Mouse (Mus musculus) liver, adult 2 months (tissue): ENCODE measurements around the gene Fam76b. TPM values are rescaled to one million over a fixed set of nuclear protein-coding genes. Genes with fewer than 3 reads are reported as not detected.

ENCODE experiments used
- DNase-seq: peaks from one replicate; pipeline ENCODE4 v3.0.0-alpha.2; 2011; ENCODE audit warnings: low read depth, low spot score; ENCODE audit errors: extremely low read depth
- H3K27ac ChIP-seq: fragments of 200-500 bp; replicated peaks from 2 replicates; pipeline ENCODE4 v1.5.1; 2012; ENCODE audit warnings: low read depth, mild to moderate bottlenecking, control low read depth, inconsistent platforms, low read length; ENCODE audit not compliant: insufficient read depth
- H3K27me3 ChIP-seq: fragments of 200-500 bp; 2 replicates; pipeline ENCODE4 v1.6.1; 2012; ENCODE audit warnings: mild to moderate bottlenecking, moderate library complexity, low read length, inconsistent platforms; ENCODE audit not compliant: control insufficient read depth, insufficient read depth
- H3K36me3 ChIP-seq: fragments of 200-500 bp; 2 replicates; pipeline ENCODE4 v1.6.1; 2012; ENCODE audit warnings: low read length, inconsistent platforms; ENCODE audit not compliant: control insufficient read depth, insufficient read depth
- H3K4me1 ChIP-seq: fragments of 200-500 bp; 2 replicates; pipeline ENCODE4 v1.6.1; 2011; ENCODE audit warnings: low read length; ENCODE audit not compliant: control insufficient read depth, insufficient read depth
- H3K4me3 ChIP-seq: fragments of 200-500 bp; 2 replicates; pipeline ENCODE4 v1.5.1; 2011; ENCODE audit warnings: low read depth, mild to moderate bottlenecking, control low read depth, low read length, moderate library complexity; ENCODE audit not compliant: insufficient read depth
- H3K79me2 ChIP-seq: fragments of 200-500 bp; 2 replicates; pipeline ENCODE4 v1.6.1; 2012; ENCODE audit warnings: inconsistent platforms, mild to moderate bottlenecking, low read length, moderate library complexity; ENCODE audit not compliant: control insufficient read depth, insufficient read depth
- H3K9ac ChIP-seq: fragments of 200-500 bp; 2 replicates; pipeline ENCODE4 v1.6.1; 2012; ENCODE audit warnings: low read depth, mild to moderate bottlenecking, control low read depth, inconsistent platforms, low read length
- CTCF ChIP-seq: fragments of 200-500 bp; IDR thresholded peaks from 2 replicates; pipeline ENCODE4 v1.5.1; 2011; ENCODE audit warnings: low read depth, low read length, control low read depth
- POLR2A ChIP-seq: fragments of 200-500 bp; IDR thresholded peaks from 2 replicates; pipeline ENCODE4 v1.6.1; 2011; ENCODE audit warnings: low read length, control low read depth; ENCODE audit not compliant: insufficient read depth; ENCODE audit errors: extremely low read depth
- WGBS: fragments of 180-500 bp; shearing (Covaris S2); methylation state at CpG from one replicate; pipeline ENCODE4 v1.1.7; 2018; 5-methylcytosine and 5-hydroxymethylcytosine counted together
- polyA plus RNA-seq: library from polyadenylated mRNA; depleted of rRNA; stranded (reverse); fragments of >200 nt; gene quantifications from 2 replicates; pipeline ENCODE4 v1.2.3, GENCODE M21; 2012
- total RNA-seq: library from RNA; depleted of rRNA; stranded (reverse); fragments of >200 nt; gene quantifications from 2 replicates; pipeline ENCODE4 v1.2.3, GENCODE M21; 2014

Gene Fam76b
- total and polyA plus RNA-seq, 2 experiments = 1.7 to 9.9 TPM

GRCm38 (mm10) chr9:13874359-13874758 is 46.8 kb downstream of the Fam76b start:
- DNase-seq = no peak
- Histone ChIP-seq H3K27me3 (no peaks in the 10 kb centered on the region), H3K27ac (no peak overlapping the region), H3K4me3 (no peak overlapping the region), H3K4me1 (no peaks in the 10 kb centered on the region), H3K79me2 (no peaks in the 10 kb centered on the region), H3K9ac (no peak overlapping the region), H3K36me3 (no peaks in the 10 kb centered on the region)
- WGBS = 25% methylated on average over 2 of the region's 2 CpGs
- TF ChIP-seq CTCF (no peak), POLR2A (no peak)

DNA sequence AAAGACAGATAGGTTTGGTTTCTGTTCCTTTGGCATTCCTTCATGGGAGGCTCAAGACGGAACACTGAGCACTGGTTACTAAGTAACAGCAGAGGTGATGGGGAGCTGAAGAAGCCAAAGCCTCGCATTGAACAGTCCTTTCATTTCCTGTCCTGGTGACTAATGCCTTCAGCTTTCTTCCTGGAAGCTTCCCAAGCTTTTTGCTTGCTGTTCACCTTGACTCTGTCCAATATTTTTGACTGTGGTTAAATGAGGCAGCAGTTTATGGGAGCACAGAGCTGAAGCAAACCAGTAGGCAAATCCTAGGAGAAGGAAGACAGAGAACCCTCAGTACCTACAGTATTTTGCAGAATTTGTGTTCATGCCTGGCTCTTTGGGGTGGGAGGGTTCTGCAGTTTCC is 47.8 kb downstream of the Fam76b start:
- Histone ChIP-seq H3K4me3 (no peak overlapping the region), H3K36me3 (no peaks in the 10 kb centered on the region), H3K27ac (no peak overlapping the region), H3K9ac (no peak overlapping the region), H3K4me1 (no peaks in the 10 kb centered on the region), H3K79me2 (no peaks in the 10 kb centered on the region), H3K27me3 (no peaks in the 10 kb centered on the region)
- DNase-seq = no peak
- TF ChIP-seq CTCF (no peak), POLR2A (no peak)
- 46% methylated on average over 2 of the region's 2 CpGs for WGBS

- Histone ChIP-seq H3K4me3 (no peak overlapping the region), H3K9ac (no peak overlapping the region), H3K4me1 (no peaks in the 10 kb centered on the region), H3K27ac (no peak overlapping the region), H3K27me3 (no peaks in the 10 kb centered on the region), H3K79me2 (no peaks in the 10 kb centered on the region), H3K36me3 (no peaks in the 10 kb centered on the region)
- DNase-seq = no peak
- TF ChIP-seq CTCF = no peak
- no peak for TF ChIP-seq POLR2A
- WGBS = 76% methylated on average over 1 of the region's 1 CpGs
Observed at GRCm38 (mm10) chr9:13880761-13881160, 53.2 kb downstream of the Fam76b start.

GRCm38 (mm10) chr9:13882478-13882877 is 55.0 kb downstream of the Fam76b start:
- no peaks in the 10 kb centered on the region for H3K36me3 ChIP-seq
- H3K79me2 ChIP-seq = no peaks in the 10 kb centered on the region
- no peaks in the 10 kb centered on the region for H3K4me1 ChIP-seq
- H3K4me3 ChIP-seq = no peak overlapping the region
- DNase-seq = no peak
- 31% methylated on average over 2 of the region's 2 CpGs for WGBS
- H3K9ac ChIP-seq = no peak overlapping the region
- H3K27me3 ChIP-seq = no peaks in the 10 kb centered on the region
- no peak overlapping the region for H3K27ac ChIP-seq
- TF ChIP-seq POLR2A = no peak
- TF ChIP-seq CTCF = no peak

DNA sequence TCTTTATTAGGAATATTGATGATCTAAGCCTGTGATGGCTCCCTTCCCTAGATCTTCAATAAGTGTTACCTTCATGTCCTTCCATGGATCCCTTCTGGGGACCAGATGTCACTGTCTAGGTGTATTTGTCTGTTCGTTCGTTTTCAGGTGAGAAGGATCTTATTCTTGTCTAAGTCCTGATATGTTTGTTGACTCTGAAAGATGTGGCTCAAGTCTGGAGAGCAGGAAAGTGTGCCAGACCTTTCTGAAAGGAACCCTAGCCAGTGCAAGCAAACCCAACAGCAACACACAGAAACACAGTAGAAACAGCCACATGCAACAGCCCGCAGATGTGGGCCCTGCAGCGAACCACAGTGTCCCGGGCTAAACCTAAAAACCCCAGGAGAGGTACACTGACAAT is 61.5 kb downstream of the Fam76b start:
- Histone ChIP-seq H3K79me2 (no peaks in the 10 kb centered on the region), H3K9ac (no peak overlapping the region), H3K27ac (no peak overlapping the region), H3K4me1 (peaks cover 3% of the 10 kb centered on the region), H3K4me3 (no peak overlapping the region), H3K36me3 (no peaks in the 10 kb centered on the region), H3K27me3 (no peaks in the 10 kb centered on the region)
- 72% methylated on average over 5 of the region's 5 CpGs for WGBS
- no peak for DNase-seq
- TF ChIP-seq CTCF = no peak
- no peak for TF ChIP-seq POLR2A

- H3K4me3 ChIP-seq = no peak overlapping the region
- TF ChIP-seq CTCF = peak; percentile 99
- TF ChIP-seq POLR2A = no peak
- 7% methylated on average over 9 of the region's 9 CpGs for WGBS
- H3K36me3 ChIP-seq = no peaks in the 10 kb centered on the region
- H3K9ac ChIP-seq = no peak overlapping the region
- DNase-seq = peak; percentile 70
- peaks cover 3% of the 10 kb centered on the region for H3K4me1 ChIP-seq
- no peak overlapping the region for H3K27ac ChIP-seq
- H3K27me3 ChIP-seq = no peaks in the 10 kb centered on the region
- H3K79me2 ChIP-seq = no peaks in the 10 kb centered on the region
Observed at GRCm38 (mm10) chr9:13889657-13890056, 62.1 kb downstream of the Fam76b start.
